Mouse (Mus musculus): ENCODE data around the gene Prm1. TPM values are rescaled to one million over a fixed set of nuclear protein-coding genes. Genes with fewer than 3 reads are reported as not detected.
"Not testable (repeated sequence)": the region's sequence is repeated elsewhere in the genome, so short reads cannot be mapped to it uniquely, and the experiment has no call there.

Gene Prm1
- total RNA-seq, 4 experiments from 2014 or later, result not detected

- no peak for DNase-seq (ENCODE audit: low spot score in 2 of 2)
These were observed 20.2 kb upstream of the Prm1 start for GRCm38 (mm10) chr16:10825840-10826239.

- no peak for DNase-seq (ENCODE audit: low spot score in 2 of 2)
These were observed 18.9 kb upstream of the Prm1 start for GRCm38 (mm10) chr16:10824536-10824935.

GRCm38 (mm10) chr16:10821387-10821786, 15.7 kb upstream of the Prm1 start:
- no peak for DNase-seq (ENCODE audit: low spot score in 2 of 2)

- DNase-seq (ENCODE audit: low spot score in 2 of 2), result no peak
These were observed 14.3 kb upstream of the Prm1 start for GRCm38 (mm10) chr16:10819966-10820365.

GRCm38 (mm10) chr16:10818579-10819135, 13.0 kb upstream of the Prm1 start:
- no peak for DNase-seq (ENCODE audit: low spot score in 2 of 2)

GRCm38 (mm10) chr16:10814864-10815263, 9.2 kb upstream of the Prm1 start:
- DNase-seq (ENCODE audit: low spot score in 2 of 2), result no peak

- no peak for DNase-seq (ENCODE audit: low spot score in 2 of 2)
These were observed 8.1 kb upstream of the Prm1 start for GRCm38 (mm10) chr16:10813726-10814125.

- DNase-seq (ENCODE audit: low spot score in 2 of 2), result no peak
These were observed 7.3 kb upstream of the Prm1 start, which contains the start of gene Gm11172 for GRCm38 (mm10) chr16:10812865-10813371. Gm11172 (plus strand) TSS chr16:10812915.

GRCm38 (mm10) chr16:10810376-10810775, 4.7 kb upstream of the Prm1 start:
- no peak for DNase-seq (ENCODE audit: low spot score in 2 of 2)

GRCm38 (mm10) chr16:10802420-10802819, 3.2 kb downstream of the Prm1 start:
- not testable (repeated sequence) for DNase-seq (ENCODE audit: low spot score in 2 of 2)

- DNase-seq (ENCODE audit: low spot score in 2 of 2), result no peak
These were observed 9.6 kb downstream of the Prm1 start, which contains the start of gene Prm2 for GRCm38 (mm10) chr16:10796034-10796433. Prm2 (minus strand) TSS chr16:10796134.

- no peak for DNase-seq (ENCODE audit: low spot score in 2 of 2)
These were observed 14.9 kb downstream of the Prm1 start, which contains the start of gene Prm3 for GRCm38 (mm10) chr16:10790702-10791101. Prm3 (minus strand) TSS chr16:10790914.

- DNase-seq (ENCODE audit: low spot score in 2 of 2), result no peak
These were observed 16.8 kb downstream of the Prm1 start for GRCm38 (mm10) chr16:10788866-10789265.

- DNase-seq (ENCODE audit: low spot score in 2 of 2), result no peak
These were observed 17.4 kb downstream of the Prm1 start, which contains the start of gene Tnp2 for GRCm38 (mm10) chr16:10788271-10788670. Tnp2 (minus strand) TSS chr16:10788660.

- DNase-seq (ENCODE audit: low spot score in 2 of 2), result no peak
These were observed 18.0 kb downstream of the Prm1 start for GRCm38 (mm10) chr16:10787548-10788058.

- no peak for DNase-seq (ENCODE audit: low spot score in 2 of 2)
These were observed 18.7 kb downstream of the Prm1 start for GRCm38 (mm10) chr16:10786782-10787547.

- peak; percentile 75 to 80 for DNase-seq (ENCODE audit: low spot score in 2 of 2)
These were observed 19.4 kb downstream of the Prm1 start for GRCm38 (mm10) chr16:10786288-10786687.

GRCm38 (mm10) chr16:10785371-10786231, 20.0 kb downstream of the Prm1 start, which contains the start of gene Socs1:
Socs1 (minus strand) TSS chr16:10785536.
- peak; percentile 57 to 75 for DNase-seq (ENCODE audit: low spot score in 2 of 2)

GRCm38 (mm10) chr16:10784793-10785370, 20.8 kb downstream of the Prm1 start:
- peak; percentile 59 to 81 for DNase-seq (ENCODE audit: low spot score in 2 of 2)

- no peak for DNase-seq (ENCODE audit: low spot score in 2 of 2)
These were observed 21.5 kb downstream of the Prm1 start for GRCm38 (mm10) chr16:10783883-10784792.

Data from layer of hippocampus, adult 8-10 months (tissue).